Mouse (Mus musculus) kidney, adult 2 months (tissue): ENCODE data around the gene Ccdc40. TPM values are rescaled to one million over a fixed set of nuclear protein-coding genes. Genes with fewer than 3 reads are reported as not detected.

Experiments
- DNase-seq: peaks from one replicate; pipeline ENCODE4 v3.0.0; 2021
- H3K27ac ChIP-seq: fragments of 200-500 bp; 2 replicates; pipeline ENCODE4 v1.5.1; 2012; ENCODE audit warnings: low read depth, low read length, control low read depth, inconsistent platforms; ENCODE audit not compliant: insufficient read depth
- H3K27me3 ChIP-seq: fragments of 200-500 bp; replicated peaks from 2 replicates; pipeline ENCODE4 v1.6.1; 2012; ENCODE audit warnings: mild to moderate bottlenecking, moderate library complexity, low read length, inconsistent platforms; ENCODE audit not compliant: control insufficient read depth, insufficient read depth
- H3K36me3 ChIP-seq: fragments of 200-500 bp; 2 replicates; pipeline ENCODE4 v1.6.1; 2012; ENCODE audit warnings: mild to moderate bottlenecking, moderate library complexity, low read length, inconsistent platforms; ENCODE audit not compliant: control insufficient read depth, insufficient read depth
- H3K4me1 ChIP-seq: fragments of 200-500 bp; 2 replicates; pipeline ENCODE4 v1.6.1; 2011; ENCODE audit warnings: low read length; ENCODE audit not compliant: control insufficient read depth, insufficient read depth
- H3K4me3 ChIP-seq: fragments of 200-500 bp; 2 replicates; pipeline ENCODE4 v1.5.1; 2011; ENCODE audit warnings: mild to moderate bottlenecking, low read depth, low read length, control low read depth; ENCODE audit not compliant: insufficient read depth
- CTCF ChIP-seq: fragments of 200-500 bp; conservative IDR thresholded peaks from 2 replicates; pipeline ENCODE4 v1.5.1; 2011; ENCODE audit warnings: low read depth, mild to moderate bottlenecking, control low read depth, low read length, moderate library complexity, mixed read lengths; ENCODE audit not compliant: insufficient read depth, insufficient read length
- POLR2A ChIP-seq: fragments of 200-500 bp; IDR thresholded peaks from one replicate; pipeline ENCODE4 v1.6.1; 2011; ENCODE audit warnings: low read depth, low read length, control low read depth
- WGBS: fragments of 180-500 bp; shearing (Covaris S2); methylation state at CpG from one replicate; pipeline ENCODE4 v1.1.7; 2018; 5-methylcytosine and 5-hydroxymethylcytosine counted together
- polyA plus RNA-seq: library from polyadenylated mRNA; depleted of rRNA; stranded (reverse); fragments of >200 nt; gene quantifications from 2 replicates; pipeline ENCODE4 v1.2.3, GENCODE M21; 2012

Ccdc40 gene
- polyA plus RNA-seq, 1 experiment: 0.30 TPM

DNA sequence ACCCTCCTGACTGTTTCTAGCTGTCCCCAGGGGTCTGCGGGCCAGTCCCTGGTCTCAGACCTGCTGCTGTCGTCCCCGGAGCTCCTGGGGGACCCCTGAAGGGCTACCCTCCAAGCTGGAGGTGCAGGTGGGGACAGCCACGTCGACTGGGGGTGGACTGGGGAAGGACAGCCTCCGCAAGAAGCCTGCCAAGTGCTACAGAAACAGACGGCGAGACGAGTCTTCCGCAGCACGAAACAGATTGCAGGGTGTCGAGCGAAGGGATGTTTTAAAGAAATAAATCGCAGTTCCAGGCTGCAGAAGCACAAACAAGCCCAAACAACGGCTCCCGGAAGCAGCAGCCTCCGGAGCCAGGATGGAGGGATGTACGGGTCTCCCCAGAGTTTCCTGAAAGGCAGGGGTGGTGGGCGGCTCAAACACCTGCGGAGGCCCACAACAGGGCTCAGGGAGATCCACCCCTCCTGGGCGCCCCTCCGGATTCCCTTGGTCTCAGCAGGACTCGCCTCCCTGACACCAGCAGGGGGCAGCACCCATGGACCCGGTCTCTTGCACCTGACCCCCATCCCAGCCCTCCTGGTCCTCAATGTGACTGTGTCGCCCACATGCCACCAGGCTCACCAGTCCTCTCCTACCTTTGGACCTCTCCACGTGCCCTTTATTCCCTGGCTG is 29.7 kb upstream of the Ccdc40 start:
- 45% methylated on average over 26 of the region's 26 CpGs for WGBS
- TF ChIP-seq CTCF (peak; percentile 41), POLR2A (no peak)
- no peaks in the 10 kb centered on the region for H3K27me3 ChIP-seq
- H3K27ac ChIP-seq: no peak overlapping the region
- no peaks in the 10 kb centered on the region for H3K4me1 ChIP-seq
- H3K4me3 ChIP-seq: no peak overlapping the region
- H3K36me3 ChIP-seq: no peaks in the 10 kb centered on the region
- DNase-seq: no peak

DNA sequence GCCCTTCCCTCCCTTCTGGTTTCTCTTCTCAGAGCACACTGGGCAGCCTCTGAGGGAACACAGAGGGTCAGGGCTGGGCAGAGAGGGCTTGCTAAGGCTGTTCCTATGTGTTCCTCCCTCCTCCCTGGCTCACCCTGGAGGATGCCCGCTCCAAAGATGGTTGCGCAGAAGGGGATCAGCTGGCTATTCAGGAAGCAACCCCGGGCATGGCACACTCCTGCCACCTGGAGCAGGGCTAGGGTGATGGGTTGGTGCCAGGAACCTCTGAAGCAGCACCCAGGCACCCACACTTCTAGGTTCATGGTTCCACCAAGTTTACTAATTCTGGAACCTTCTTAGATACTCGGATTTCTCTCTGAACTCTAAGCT is 29.2 kb upstream of the Ccdc40 start:
- no peak for DNase-seq
- Histone ChIP-seq H3K27me3 (no peaks in the 10 kb centered on the region), H3K27ac (no peak overlapping the region), H3K4me3 (no peak overlapping the region), H3K36me3 (no peaks in the 10 kb centered on the region), H3K4me1 (no peaks in the 10 kb centered on the region)
- TF ChIP-seq POLR2A (no peak), CTCF (no peak)
- 77% methylated on average over 4 of the region's 4 CpGs for WGBS

DNA sequence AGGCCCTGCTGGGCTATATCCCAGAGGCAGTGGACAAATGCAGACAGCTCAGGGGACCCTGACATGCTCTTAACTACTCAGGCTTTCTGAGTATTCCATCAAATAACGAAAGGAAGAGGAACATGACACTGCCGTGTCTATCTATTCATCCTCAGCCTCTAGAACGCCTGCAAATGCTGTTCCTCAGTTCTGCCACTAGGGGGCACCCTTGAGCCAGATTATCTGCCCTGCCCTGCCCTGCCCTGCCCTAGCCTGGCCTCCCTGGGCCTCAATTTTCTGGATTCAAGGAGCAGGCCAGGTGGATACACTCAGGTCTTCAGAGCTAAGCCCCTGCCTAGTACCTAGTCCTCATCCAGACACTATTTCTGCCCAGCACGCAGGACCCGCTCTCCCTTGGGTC is 24.9 kb upstream of the Ccdc40 start:
- no peak overlapping the region for H3K4me3 ChIP-seq
- H3K4me1 ChIP-seq: no peaks in the 10 kb centered on the region
- 43% methylated on average over 5 of the region's 5 CpGs for WGBS
- no peaks in the 10 kb centered on the region for H3K27me3 ChIP-seq
- no peak overlapping the region for H3K27ac ChIP-seq
- DNase-seq: peak; percentile 36
- no peak for TF ChIP-seq POLR2A
- peak; percentile 79 for TF ChIP-seq CTCF
- no peaks in the 10 kb centered on the region for H3K36me3 ChIP-seq

DNA sequence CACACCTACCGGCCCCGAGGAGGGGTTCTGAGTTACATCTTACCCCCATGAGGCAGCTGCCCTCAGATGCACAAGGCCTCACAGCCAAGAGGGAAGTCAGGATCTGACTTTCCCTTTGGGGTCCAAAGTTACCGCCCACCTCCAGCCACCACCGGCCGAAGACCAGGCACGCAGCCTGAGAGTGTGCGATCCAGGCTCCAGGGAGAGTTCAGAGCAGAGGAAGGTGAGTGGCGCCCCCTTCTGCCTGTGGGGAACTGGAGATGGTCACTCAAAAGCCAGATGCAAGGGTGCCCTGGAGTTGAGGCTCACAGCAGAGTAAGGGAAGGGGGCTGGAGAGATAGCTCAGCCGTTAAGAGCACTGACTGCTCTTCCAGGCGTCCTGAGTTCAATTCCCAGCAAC is 22.6 kb upstream of the Ccdc40 start:
- no peaks in the 10 kb centered on the region for H3K4me1 ChIP-seq
- H3K4me3 ChIP-seq: no peak overlapping the region
- no peak for TF ChIP-seq POLR2A
- 0 out of 2 replicates have a peak, but pooled peaks have one; percentile 19 for TF ChIP-seq CTCF
- H3K27ac ChIP-seq: no peak overlapping the region
- no peaks in the 10 kb centered on the region for H3K36me3 ChIP-seq
- 86% methylated on average over 10 of the region's 10 CpGs for WGBS
- DNase-seq: no peak
- no peaks in the 10 kb centered on the region for H3K27me3 ChIP-seq

DNA sequence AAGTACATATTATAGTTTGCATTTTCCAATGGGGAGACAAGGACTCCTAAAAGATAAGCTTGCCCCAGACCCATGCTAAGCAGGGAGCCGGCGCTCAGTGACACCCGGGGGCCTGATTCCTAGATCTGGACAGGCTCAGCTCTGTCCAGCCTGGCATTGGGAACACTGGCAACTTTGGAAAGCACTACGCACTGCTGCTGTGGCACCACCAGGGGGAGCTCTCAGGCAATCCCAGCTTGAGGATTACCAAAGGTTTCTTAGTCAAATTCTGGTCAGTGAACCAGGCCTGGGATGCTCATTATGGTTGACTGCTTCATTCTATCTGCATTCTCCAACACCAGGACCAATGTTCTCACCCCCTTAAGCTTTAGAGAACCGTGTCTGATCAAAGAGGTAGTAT is 21.8 kb upstream of the Ccdc40 start:
- peak; percentile 94 for TF ChIP-seq CTCF
- no peak for TF ChIP-seq POLR2A
- H3K4me3 ChIP-seq: no peak overlapping the region
- no peaks in the 10 kb centered on the region for H3K36me3 ChIP-seq
- no peaks in the 10 kb centered on the region for H3K27me3 ChIP-seq
- no peaks in the 10 kb centered on the region for H3K4me1 ChIP-seq
- peak; percentile 75 for DNase-seq
- WGBS: 22% methylated on average over 5 of the region's 5 CpGs
- H3K27ac ChIP-seq: no peak overlapping the region

DNA sequence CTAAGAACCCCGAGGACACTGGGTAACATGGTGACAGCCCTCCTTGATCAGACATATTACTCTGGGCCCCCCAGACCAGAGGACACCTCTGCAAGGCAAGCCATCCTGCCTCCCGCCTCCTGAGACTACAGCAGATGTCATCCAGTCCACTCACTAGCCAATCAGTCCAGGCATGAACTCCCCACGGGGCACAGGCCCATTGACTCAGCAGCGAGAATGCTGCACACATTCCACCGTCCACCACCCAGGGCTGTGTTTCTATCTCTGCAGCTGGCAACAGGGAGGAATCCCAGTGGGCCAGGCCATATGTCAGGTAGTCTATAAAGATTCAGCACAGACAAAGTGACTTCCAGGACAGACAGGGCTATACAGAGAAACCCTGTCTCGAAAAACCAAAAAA is 20.4 kb upstream of the Ccdc40 start:
- no peak overlapping the region for H3K27ac ChIP-seq
- no peak overlapping the region for H3K4me3 ChIP-seq
- no peak for DNase-seq
- WGBS: 90% methylated on average over 6 of the region's 6 CpGs
- H3K4me1 ChIP-seq: no peaks in the 10 kb centered on the region
- no peaks in the 10 kb centered on the region for H3K27me3 ChIP-seq
- no peak for TF ChIP-seq POLR2A
- no peak for TF ChIP-seq CTCF
- H3K36me3 ChIP-seq: no peaks in the 10 kb centered on the region

DNA sequence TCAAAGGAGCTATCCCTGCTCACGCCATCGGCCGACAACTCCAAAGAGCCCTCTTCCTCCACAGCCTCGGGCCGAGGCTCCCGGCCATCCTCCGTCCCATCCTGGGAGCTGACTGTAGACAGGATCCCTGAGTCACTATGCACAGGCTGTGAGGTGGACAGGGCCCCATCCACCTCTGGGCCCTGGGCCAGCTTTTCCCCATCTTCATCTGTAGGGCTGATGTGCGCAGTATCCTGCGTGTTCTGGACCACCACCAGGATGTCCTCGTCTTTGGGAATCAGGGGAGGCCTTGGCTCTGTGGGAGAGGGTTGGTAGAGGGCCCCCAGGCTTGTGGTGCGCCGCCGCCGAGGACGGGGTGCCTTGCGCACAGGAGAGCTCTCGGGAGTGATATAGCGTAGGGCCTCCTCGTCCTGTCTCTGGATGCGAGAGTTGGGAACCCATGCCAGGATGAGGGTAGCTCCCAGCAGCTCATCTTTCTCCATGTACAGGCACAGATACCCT is 19.5 kb upstream of the Ccdc40 start:
- no peak overlapping the region for H3K27ac ChIP-seq
- 95% methylated on average over 20 of the region's 20 CpGs for WGBS
- H3K27me3 ChIP-seq: no peaks in the 10 kb centered on the region
- H3K36me3 ChIP-seq: no peaks in the 10 kb centered on the region
- no peaks in the 10 kb centered on the region for H3K4me1 ChIP-seq
- H3K4me3 ChIP-seq: no peak overlapping the region
- DNase-seq: no peak
- TF ChIP-seq CTCF (no peak), POLR2A (no peak)
